Mouse (Mus musculus): ENCODE measurements around the gene Coa4.

The Coa4 gene

DNA sequence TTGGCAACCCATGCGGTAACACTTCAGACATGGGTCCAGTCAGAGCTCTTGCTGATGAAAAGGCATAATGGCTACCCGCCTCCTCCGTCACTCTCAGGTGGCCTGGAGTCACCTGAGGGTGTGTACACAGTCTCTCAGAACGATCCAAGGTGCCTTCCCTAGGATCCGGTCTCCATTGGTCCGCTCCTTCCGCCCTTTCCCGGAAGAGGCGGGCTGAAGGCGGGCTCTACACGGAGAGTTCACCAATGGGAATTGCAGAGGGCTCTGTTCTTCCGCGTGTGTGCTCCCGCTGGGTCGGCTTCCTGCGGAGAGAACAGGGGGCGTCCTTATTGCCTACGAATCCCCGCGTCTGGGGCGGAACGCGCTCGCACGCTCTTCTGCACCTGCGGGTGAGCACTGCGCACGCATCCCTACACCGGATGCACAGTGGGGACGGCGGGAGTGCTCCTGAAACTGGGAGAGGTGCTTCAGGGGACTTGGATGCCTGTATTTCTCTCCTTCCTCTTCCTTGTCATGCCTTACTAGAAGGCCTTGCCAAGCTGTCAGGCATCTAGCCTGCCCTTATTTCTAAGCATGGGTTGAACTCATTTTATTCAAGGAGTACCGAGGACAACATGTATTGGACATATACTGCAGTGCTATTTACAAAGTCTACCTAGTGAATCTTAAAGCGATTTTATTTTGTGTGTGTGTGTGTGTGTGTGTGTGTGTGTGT lies at the start of gene Coa4:
TSS of gene Coa4 (plus strand) at position 268 of the 715 bp plus-strand sequence.
- DNase-seq (ENCODE audit: low spot score) = peak; percentile 98

- no peak for DNase-seq (ENCODE audit: low spot score)
These were observed 49.6 kb upstream of the Coa4 start for GRCm38 (mm10) chr7:100487301-100487700.

DNA sequence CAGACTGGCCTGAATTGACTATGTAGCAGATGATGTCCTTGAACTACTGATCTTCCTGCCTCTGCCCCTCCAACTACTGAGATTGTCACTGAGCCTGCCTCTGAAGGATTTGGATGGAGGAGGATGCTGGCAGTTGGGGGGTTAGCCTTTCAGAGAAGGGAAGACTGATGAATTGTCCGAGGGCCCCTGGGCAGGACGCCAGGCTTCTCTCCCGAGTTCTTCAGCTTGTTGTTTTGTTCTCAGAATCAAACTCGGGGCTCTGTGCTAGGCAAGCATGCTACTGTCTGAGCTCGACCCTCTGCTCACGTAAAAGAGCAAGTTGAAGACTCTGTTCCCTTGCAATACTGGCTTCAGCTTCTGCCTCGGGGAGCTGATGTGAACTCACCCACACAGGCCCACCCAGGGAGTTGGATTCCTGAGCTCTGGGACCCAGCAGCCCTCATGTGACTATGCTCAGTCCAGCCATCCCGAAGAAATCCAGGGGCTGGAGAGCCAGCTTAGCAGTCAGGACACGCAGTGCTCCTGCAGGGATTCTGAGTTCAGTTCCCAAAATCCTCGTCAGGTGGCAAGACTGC lies 48.3 kb upstream of the Coa4 start:
- DNase-seq (ENCODE audit: low spot score) = no peak

GRCm38 (mm10) chr7:100492391-100493116 lies 44.3 kb upstream of the Coa4 start:
- DNase-seq (ENCODE audit: low spot score) = peak; percentile 38

DNA sequence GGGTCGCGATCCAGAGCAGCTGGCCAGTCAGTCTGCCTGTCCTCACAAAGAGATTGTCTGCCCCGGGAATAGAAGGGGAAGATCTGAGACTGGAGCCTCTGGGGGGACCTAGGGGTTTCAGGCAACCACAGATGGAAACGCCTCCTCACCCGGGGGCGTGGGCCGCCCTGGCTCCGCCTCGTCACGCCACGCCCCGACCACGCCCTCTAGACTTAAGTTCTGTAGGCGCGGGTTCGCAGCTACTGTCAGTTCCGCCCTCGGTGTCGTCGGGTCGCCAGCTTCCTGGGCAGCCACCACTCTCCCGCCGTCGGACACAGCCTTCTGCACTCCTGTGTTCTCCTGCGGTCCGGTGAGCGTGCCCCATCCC lies 43.8 kb upstream of the Coa4 start, which contains the start of gene Ucp2:
TSS of gene Ucp2 (plus strand) at position 221 of the 367 bp plus-strand sequence.
- peak; percentile 85 for DNase-seq (ENCODE audit: low spot score)

- peak; percentile 47 for DNase-seq (ENCODE audit: low spot score)
These were observed 43.1 kb upstream of the Coa4 start for GRCm38 (mm10) chr7:100493484-100494414.

GRCm38 (mm10) chr7:100494415-100494831 lies 42.4 kb upstream of the Coa4 start:
- DNase-seq (ENCODE audit: low spot score) = peak; percentile 15

- DNase-seq (ENCODE audit: low spot score) = peak; percentile 60
These were observed 41.8 kb upstream of the Coa4 start for GRCm38 (mm10) chr7:100495042-100495441.

GRCm38 (mm10) chr7:100495581-100496251 lies 41.2 kb upstream of the Coa4 start:
- peak; percentile 69 for DNase-seq (ENCODE audit: low spot score)

DNA sequence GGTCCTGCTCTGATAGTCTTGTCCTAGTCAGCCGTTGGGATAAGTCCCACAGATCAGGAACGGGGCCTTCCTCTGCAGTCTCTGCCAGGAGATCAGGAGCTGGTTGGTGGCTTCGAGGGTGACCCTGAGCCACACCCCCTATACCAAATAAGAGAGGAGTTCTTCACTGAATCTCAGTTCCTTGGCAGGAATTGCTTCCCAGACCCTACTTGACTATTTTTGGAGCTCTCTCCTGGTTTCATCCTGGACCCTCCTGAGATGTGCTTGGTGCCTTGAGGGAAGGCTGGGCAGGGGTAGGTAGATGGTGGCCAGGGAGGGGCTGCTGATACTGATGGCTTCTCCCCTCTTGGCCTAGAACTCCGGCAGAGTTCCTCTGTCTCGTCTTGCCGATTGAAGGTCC lies 40.5 kb upstream of the Coa4 start:
- DNase-seq (ENCODE audit: low spot score) = no peak

GRCm38 (mm10) chr7:100496791-100497190 lies 40.1 kb upstream of the Coa4 start:
- DNase-seq (ENCODE audit: low spot score) = no peak

DNA sequence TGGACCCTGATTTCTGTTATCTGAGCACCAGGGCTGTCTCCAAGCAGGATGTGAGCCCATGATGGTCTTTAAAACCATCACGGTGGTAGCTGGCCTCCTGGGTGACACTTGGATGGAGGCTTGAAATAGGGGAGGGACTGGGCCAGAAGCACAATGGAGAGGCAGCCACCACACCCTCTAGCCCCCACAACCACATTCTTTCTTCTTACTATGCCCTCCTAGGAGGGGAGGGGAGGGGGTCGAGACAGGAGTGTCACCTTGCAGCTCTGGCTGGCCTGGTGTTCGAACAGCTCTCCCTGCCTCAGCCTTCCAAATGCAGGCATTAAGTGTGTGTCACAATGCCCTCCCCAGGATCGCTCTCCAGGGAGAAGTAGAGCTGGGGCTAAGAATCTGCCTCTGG lies 39.5 kb upstream of the Coa4 start:
- DNase-seq (ENCODE audit: low spot score) = no peak

DNA sequence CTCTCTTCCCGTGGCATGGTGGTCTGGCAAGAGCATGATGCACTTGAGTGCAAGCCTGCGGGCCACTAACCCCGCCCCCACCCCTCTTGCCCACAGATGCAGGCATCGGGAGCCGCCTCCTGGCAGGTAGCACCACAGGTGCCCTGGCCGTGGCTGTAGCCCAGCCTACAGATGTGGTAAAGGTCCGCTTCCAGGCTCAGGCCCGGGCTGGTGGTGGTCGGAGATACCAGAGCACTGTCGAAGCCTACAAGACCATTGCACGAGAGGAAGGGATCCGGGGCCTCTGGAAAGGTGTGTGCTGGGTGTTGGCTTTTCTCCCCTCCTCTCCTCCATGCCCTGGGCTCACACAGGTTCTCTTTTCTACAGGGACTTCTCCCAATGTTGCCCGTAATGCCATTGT lies 38.9 kb upstream of the Coa4 start:
- DNase-seq (ENCODE audit: low spot score) = no peak

GRCm38 (mm10) chr7:100499465-100499864 lies 37.4 kb upstream of the Coa4 start:
- DNase-seq (ENCODE audit: low spot score) = no peak

DNA sequence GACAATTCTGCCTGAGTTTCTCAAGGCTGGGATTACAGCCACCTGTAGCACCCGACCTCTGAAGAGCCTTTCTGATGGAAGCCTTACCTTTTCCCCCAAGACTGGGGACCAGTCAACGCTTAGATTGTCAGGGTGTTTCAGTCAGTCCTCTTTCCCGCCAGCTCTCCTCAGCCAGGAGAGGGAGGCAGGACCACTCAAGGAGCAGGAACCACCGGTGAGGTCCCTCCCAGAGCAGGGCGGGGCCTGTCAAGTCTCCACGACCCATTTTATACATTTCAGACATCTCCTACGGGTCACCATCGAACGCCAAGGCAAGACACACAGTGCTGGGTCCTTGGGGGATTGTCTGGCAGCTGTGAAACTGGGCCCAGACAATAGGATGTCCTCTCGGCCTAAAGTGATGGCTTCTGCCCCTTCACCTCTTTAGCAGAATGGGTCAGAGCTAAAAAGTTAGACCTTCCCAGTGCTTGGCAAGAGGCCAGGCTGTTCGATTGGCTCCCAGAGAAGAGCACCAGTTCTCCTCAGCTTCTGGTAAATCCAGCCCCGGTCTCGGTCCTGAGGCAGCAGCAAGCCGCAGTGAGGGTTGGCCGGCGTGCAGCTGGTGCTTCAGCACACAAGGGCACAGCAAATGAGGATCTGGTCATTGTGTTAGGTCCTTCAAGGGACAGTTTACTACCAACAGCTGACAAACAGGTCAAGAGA lies 36.4 kb upstream of the Coa4 start:
- no peak for DNase-seq (ENCODE audit: low spot score)

- no peak for DNase-seq (ENCODE audit: low spot score)
These were observed 35.6 kb upstream of the Coa4 start for GRCm38 (mm10) chr7:100501027-100501843.

GRCm38 (mm10) chr7:100501844-100502373 lies 35.0 kb upstream of the Coa4 start:
- DNase-seq (ENCODE audit: low spot score) = no peak

- no peak for DNase-seq (ENCODE audit: low spot score)
These were observed 34.4 kb upstream of the Coa4 start for GRCm38 (mm10) chr7:100502374-100502922.

- DNase-seq (ENCODE audit: low spot score) = no peak
These were observed 33.8 kb upstream of the Coa4 start for GRCm38 (mm10) chr7:100503076-100503475.
